Mouse (Mus musculus) neural tube, embryonic 11.5 days (tissue): ENCODE results near the gene Asdurf. TPM values are rescaled to one million over a fixed set of nuclear protein-coding genes. Genes with fewer than 3 reads are reported as not detected.
"Not testable (repeated sequence)": the region's sequence is repeated elsewhere in the genome, so short reads cannot be mapped to it uniquely, and the experiment has no call there.

Source experiments
- ATAC-seq: fragments of 200-750 bp; cut with Nextera tagmentation; 2 replicates; pipeline ENCODE4 v1.8.0; 2017; ENCODE audit warnings: moderate number of reproducible peaks, mild to moderate bottlenecking, moderate TSS enrichment, moderate library complexity; ENCODE audit not compliant: insufficient read depth, low FRiP score, low TSS enrichment
- DNase-seq: peaks from one replicate; pipeline ENCODE4 v3.0.0-alpha.2; 2015; ENCODE audit warnings: low spot score
- H3K27ac ChIP-seq: fragments of 300-500 bp; sonication (generic); 2 replicates; pipeline ENCODE4 v1.5.1; 2014; ENCODE audit warnings: low read depth, mild to moderate bottlenecking, low read length
- H3K27me3 ChIP-seq: fragments of 300-500 bp; sonication (generic); 2 replicates; pipeline ENCODE4 v1.6.1; 2014; ENCODE audit warnings: mild to moderate bottlenecking, low read length, mixed read lengths; ENCODE audit not compliant: control insufficient read depth, insufficient read depth
- H3K36me3 ChIP-seq: fragments of 300-500 bp; sonication (generic); 2 replicates; pipeline ENCODE4 v1.6.1; 2014; ENCODE audit warnings: mild to moderate bottlenecking, low read length, moderate library complexity, mixed read lengths; ENCODE audit not compliant: control insufficient read depth, insufficient read depth
- H3K4me1 ChIP-seq: fragments of 300-500 bp; sonication (generic); 2 replicates; pipeline ENCODE4 v1.6.1; 2014; ENCODE audit warnings: low read length, mixed read lengths; ENCODE audit not compliant: control insufficient read depth, insufficient read depth
- H3K4me2 ChIP-seq: fragments of 300-500 bp; sonication (generic); 2 replicates; pipeline ENCODE4 v1.6.1; 2014; ENCODE audit warnings: low read depth, mild to moderate bottlenecking, moderate library complexity
- H3K4me3 ChIP-seq: fragments of 300-500 bp; sonication (generic); 2 replicates; pipeline ENCODE4 v1.5.1; 2014; ENCODE audit warnings: low read depth, low read length
- H3K9ac ChIP-seq: fragments of 300-500 bp; sonication (generic); 2 replicates; pipeline ENCODE4 v1.6.1; 2014; ENCODE audit warnings: mild to moderate bottlenecking, low read length
- H3K9me3 ChIP-seq: fragments of 300-500 bp; sonication (generic); 2 replicates; pipeline ENCODE4 v1.6.1; 2016; ENCODE audit warnings: low read length; ENCODE audit not compliant: control insufficient read depth
- WGBS: fragments of 180-500 bp; shearing (Covaris S2); extraction: QIAGEN DNeasy Blood & Tissue Kit; methylation state at CpG from one replicate; pipeline ENCODE4 v1.1.7; 2014; 5-methylcytosine and 5-hydroxymethylcytosine counted together
- polyA plus RNA-seq: library from polyadenylated mRNA; unstranded; fragments of >200 nt; fragmentation: Nextera tagmentation; extraction: Ambion mirVana; gene quantifications from 2 replicates; pipeline ENCODE4 v1.2.1, GENCODE M21; 2014

Asdurf gene
- 3.3 and 17.9 TPM in 2 replicates for polyA plus RNA-seq

GRCm38 (mm10) chr1:53352327-53353261 lies at the start of gene Asdurf, which contains the start of the genes Gm28551 and Asnsd1:
Gene Asdurf (minus strand): TSS chr1:53352619.
Gene Gm28551 (minus strand): TSS chr1:53352667.
Gene Asnsd1 (minus strand): TSS chr1:53352752.
- Histone ChIP-seq H3K4me1 (no peaks in the 10 kb centered on the region), H3K27ac (peak within 1 kb of the TSS; percentile 79), H3K4me3 (peak within 1 kb of the TSS; percentile 82), H3K36me3 (peaks cover 4% of the 10 kb centered on the region; the same call in 1 of the 2 replicates), H3K9me3 (no peaks in the 10 kb centered on the region), H3K9ac (peak within 1 kb of the TSS; percentile 92), H3K27me3 (no peaks in the 10 kb centered on the region), H3K4me2 (peak within 1 kb of the TSS; percentile 50)
- peak; percentile 96 for DNase-seq
- WGBS: under 1% methylated on average over 44 of the region's 44 CpGs
- ATAC-seq: peak; percentile 99

- peak; percentile 9 for DNase-seq
- WGBS: 37% methylated on average over 21 of the region's 21 CpGs
- H3K4me2 ChIP-seq: not testable (repeated sequence)
These were observed 41.7 kb upstream of the Asdurf start for GRCm38 (mm10) chr1:53393936-53394760.

GRCm38 (mm10) chr1:53388762-53389161 lies 36.3 kb upstream of the Asdurf start:
- no peaks in the 10 kb centered on the region for H3K27me3 ChIP-seq
- H3K9me3 ChIP-seq: no peaks in the 10 kb centered on the region
- H3K27ac ChIP-seq: no peak overlapping the region
- no peak overlapping the region for H3K4me3 ChIP-seq
- no peaks in the 10 kb centered on the region for H3K4me1 ChIP-seq
- no peak for ATAC-seq
- H3K36me3 ChIP-seq: no peaks in the 10 kb centered on the region
- 95% methylated on average over 9 of the region's 14 CpGs for WGBS
- DNase-seq: no peak
- no peak overlapping the region for H3K4me2 ChIP-seq
- no peak overlapping the region for H3K9ac ChIP-seq

More at GRCm38 (mm10) chr1:53393936-53394760, 41.7 kb upstream of the Asdurf start:
- H3K27me3 ChIP-seq, H3K4me3 ChIP-seq, ATAC-seq, H3K9me3 ChIP-seq, H3K9ac ChIP-seq, H3K36me3 ChIP-seq, H3K27ac ChIP-seq, H3K4me1 ChIP-seq: not testable (repeated sequence)

GRCm38 (mm10) chr1:53384085-53384688 lies 31.8 kb upstream of the Asdurf start:
- 84% methylated on average over 6 of the region's 6 CpGs for WGBS

GRCm38 (mm10) chr1:53377731-53378130 lies 25.3 kb upstream of the Asdurf start:
- H3K4me2 ChIP-seq: no peak overlapping the region
- no peaks in the 10 kb centered on the region for H3K9me3 ChIP-seq
- 80% methylated on average over 3 of the region's 3 CpGs for WGBS
- no peaks in the 10 kb centered on the region for H3K27me3 ChIP-seq
- H3K27ac ChIP-seq: no peak overlapping the region
- ATAC-seq: no peak
- H3K4me1 ChIP-seq: no peaks in the 10 kb centered on the region
- H3K4me3 ChIP-seq: no peak overlapping the region
- H3K36me3 ChIP-seq: no peaks in the 10 kb centered on the region
- DNase-seq: no peak
- H3K9ac ChIP-seq: no peak overlapping the region

More at GRCm38 (mm10) chr1:53384085-53384688, 31.8 kb upstream of the Asdurf start:
- no peaks in the 10 kb centered on the region for H3K9me3 ChIP-seq
- no peak overlapping the region for H3K4me3 ChIP-seq
- no peak overlapping the region for H3K4me2 ChIP-seq
- no peaks in the 10 kb centered on the region for H3K27me3 ChIP-seq
- H3K9ac ChIP-seq: no peak overlapping the region
- no peak overlapping the region for H3K27ac ChIP-seq
- DNase-seq: no peak
- H3K4me1 ChIP-seq: no peaks in the 10 kb centered on the region
- no peak for ATAC-seq
- no peaks in the 10 kb centered on the region for H3K36me3 ChIP-seq

- 84% methylated on average over 2 of the region's 2 CpGs for WGBS
- not testable (repeated sequence) for H3K36me3 ChIP-seq, ATAC-seq
These were observed 23.5 kb upstream of the Asdurf start for GRCm38 (mm10) chr1:53375965-53376364.

GRCm38 (mm10) chr1:53358988-53359387 lies 6.6 kb upstream of the Asdurf start:
- no peak for DNase-seq
- Histone ChIP-seq H3K27ac (no peak overlapping the region), H3K4me2 (no peak overlapping the region), H3K9me3 (no peaks in the 10 kb centered on the region), H3K36me3 (no peaks in the 10 kb centered on the region), H3K4me3 (no peak overlapping the region), H3K9ac (no peak overlapping the region), H3K27me3 (no peaks in the 10 kb centered on the region), H3K4me1 (no peaks in the 10 kb centered on the region)
- ATAC-seq: no peak

More at GRCm38 (mm10) chr1:53375965-53376364, 23.5 kb upstream of the Asdurf start:
- not testable (repeated sequence) for H3K9me3 ChIP-seq, H3K9ac ChIP-seq, H3K4me1 ChIP-seq, H3K4me2 ChIP-seq, H3K27ac ChIP-seq, H3K4me3 ChIP-seq, DNase-seq, H3K27me3 ChIP-seq

GRCm38 (mm10) chr1:53341071-53341470 lies 11.3 kb downstream of the Asdurf start:
- Histone ChIP-seq H3K4me1 (no peaks in the 10 kb centered on the region), H3K9ac (no peak overlapping the region), H3K27me3 (no peaks in the 10 kb centered on the region), H3K4me3 (no peak overlapping the region), H3K4me2 (no peak overlapping the region), H3K27ac (no peak overlapping the region), H3K9me3 (peaks cover 4% of the 10 kb centered on the region; the same call in 1 of the 2 replicates), H3K36me3 (peaks cover 7% of the 10 kb centered on the region; the same call in 1 of the 2 replicates)
- no peak for ATAC-seq
- WGBS: 95% methylated on average over 2 of the region's 2 CpGs
- DNase-seq: no peak
